Mouse (Mus musculus) heart, postnatal 4 days (tissue): ENCODE measurements around the gene Apold1. TPM values are rescaled to one million over a fixed set of nuclear protein-coding genes. Genes with fewer than 3 reads are reported as not detected.

Source experiments
- DNase-seq: peaks from one replicate; pipeline ENCODE4 v3.0.0; 2021
- total RNA-seq, 2 experiments: library from RNA; stranded (reverse); gene quantifications; 2 replicates each; pipeline ENCODE4 v1.2.3; 2021

Apold1 gene
- total RNA-seq, 2 experiments from 2014 or later, result 29.5 to 36.8 TPM

DNA sequence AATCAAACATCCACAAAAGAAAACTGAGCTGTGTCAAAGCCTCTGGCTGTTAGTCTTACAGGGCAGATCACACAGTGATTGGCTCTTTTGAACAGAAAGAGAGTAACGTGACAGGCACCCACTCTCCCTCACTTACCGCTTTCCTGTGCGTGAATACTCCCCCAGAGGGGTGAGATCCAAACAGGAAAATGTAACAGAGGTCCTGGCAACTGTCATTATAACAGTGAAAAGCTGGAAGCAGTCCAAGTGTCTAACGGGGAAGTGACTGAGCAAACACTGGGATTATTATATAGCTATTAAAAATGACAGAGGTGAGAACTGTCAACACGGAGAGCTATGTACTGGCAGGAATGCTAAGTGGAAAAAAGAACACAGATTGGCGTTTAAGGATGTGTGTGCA lies 4.9 kb upstream of the Apold1 start:
- peak; percentile 21 for DNase-seq

- peak; percentile 94 for DNase-seq
Observed at GRCm38 (mm10) chr6:134983529-134984370, 2.2 kb downstream of the Apold1 start.

- DNase-seq, result peak; percentile 38
Observed at GRCm38 (mm10) chr6:134984748-134985147, 3.2 kb downstream of the Apold1 start.

- DNase-seq, result no peak
Observed at GRCm38 (mm10) chr6:134988377-134988776, 6.9 kb downstream of the Apold1 start.

DNA sequence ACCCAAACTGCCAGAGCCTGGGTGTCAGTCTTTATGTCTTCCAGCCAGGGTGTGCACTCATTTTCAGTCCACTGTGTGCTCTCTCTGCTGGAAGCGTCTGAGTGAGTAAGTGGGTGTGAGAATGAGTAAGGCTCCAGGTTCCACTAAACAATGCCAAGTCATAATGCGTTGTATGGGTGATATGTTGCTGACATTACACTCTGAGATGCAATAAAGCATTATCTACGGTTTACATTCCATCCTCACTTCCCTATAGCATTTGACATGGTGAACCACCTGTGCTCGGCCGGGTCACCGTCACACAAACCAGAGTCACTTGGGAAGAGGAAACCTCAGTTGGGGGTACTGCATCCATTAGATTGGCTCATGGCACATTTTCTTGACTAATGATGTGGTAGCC lies 9.2 kb downstream of the Apold1 start:
- DNase-seq, result no peak

DNA sequence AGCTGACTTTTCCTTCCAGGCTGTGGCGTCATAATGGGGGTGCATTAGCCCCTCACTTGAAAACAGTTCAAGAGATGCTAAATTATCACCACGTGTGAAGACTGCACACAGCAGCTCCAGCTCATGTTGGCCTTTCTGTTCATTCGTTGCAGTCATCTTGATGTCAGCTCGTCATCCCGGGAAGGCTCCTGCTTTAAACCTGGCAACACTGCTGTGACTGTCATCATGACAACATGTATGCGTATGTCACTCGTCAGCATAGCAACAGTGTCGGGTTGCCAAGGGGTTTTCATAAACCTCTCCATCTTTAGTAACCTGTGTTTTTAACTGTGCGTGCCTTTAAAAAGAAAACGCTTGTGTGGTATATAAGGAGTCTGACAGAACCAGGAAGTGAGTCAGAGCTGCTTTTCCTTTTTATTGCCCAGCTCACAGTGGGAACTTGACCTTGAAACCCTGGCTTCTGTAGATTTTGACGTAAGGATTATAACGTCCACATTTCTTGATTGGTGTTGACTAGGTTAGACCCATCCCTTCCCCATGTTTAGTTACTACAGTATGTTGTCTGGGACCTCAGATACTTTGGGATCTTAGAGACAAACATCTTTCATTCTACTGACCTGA lies 12.6 kb downstream of the Apold1 start:
- DNase-seq, result no peak

DNA sequence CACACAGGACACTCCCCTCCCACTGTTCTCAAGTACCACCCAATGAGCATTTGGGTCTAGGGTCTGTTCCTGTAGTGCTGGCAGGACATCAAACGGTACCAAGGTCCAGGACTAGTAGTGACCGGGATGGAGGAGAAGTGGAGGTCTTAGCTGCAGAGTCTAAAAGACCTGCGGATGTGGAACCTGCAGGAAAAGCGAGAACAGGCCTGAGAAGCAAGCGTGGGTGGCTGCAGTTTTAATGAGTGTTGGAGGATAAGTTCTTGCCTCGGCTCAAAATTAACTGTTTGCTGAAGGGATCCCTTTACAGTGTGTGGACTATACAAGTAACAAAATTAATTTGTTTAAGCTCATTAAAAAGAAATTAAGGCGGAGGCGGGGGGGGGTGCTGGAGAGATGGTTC lies 13.5 kb downstream of the Apold1 start:
- no peak for DNase-seq

- DNase-seq, result no peak
Observed at GRCm38 (mm10) chr6:134996918-134997317, 15.4 kb downstream of the Apold1 start.

DNA sequence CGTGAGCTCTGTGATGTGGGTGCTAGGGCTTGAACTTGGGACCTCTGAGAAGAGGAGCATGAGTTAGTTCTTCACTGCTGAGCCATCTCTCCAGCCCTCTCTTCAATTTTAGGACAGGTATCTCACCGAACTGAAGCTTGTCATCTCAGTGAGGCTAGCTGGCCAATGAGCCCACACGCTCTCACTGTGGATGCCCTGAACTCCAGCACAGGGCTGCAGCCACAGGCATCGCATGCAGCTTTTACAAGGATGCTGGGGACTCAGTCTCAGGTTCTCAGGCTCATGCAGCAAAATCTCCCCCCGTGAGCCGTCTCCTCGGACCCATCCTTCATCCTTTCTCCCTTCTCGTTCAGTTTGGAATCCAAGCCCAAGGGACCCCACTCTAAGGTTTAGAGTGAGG lies 16.6 kb downstream of the Apold1 start:
- no peak for DNase-seq

DNA sequence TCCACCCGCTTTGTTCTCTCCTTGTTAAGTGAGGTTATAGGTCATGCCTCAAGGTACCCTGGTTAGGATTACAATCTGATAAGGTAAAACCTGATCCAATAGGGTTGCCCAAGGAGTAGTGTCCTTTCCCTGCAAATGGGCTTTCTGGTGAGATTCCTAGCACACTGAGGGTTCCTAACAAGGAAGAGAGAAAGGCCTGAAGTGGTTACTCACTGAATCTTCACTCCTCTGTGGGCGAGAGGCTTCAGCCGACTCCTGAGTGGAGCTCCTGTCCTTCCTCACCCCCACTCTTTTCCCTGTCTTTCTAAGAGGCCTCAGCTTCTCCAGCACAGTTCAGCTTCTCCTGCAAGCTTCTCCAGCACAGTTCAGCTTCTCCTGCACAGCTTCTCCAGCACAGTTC lies 17.3 kb downstream of the Apold1 start:
- DNase-seq, result no peak

DNA sequence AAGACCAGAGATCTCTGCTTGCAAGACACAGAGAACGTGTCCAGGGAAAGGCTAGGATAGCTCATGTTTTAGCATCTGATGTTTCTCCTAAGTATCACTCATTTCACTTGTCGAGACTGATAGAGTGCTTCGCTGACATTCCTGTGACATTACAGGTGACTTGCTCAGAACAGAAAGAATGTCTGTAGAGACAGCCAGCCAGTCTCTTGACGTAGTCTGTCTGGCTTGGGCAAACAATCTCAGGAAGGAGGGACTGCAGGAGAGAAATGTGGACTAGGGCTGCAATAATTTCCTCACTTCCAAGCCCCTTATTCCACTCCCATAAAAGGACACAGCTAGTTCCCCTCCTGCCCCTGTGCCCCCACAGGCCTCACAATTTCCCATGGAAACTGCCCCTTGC lies 18.8 kb downstream of the Apold1 start:
- no peak for DNase-seq

- no peak for DNase-seq
Observed at GRCm38 (mm10) chr6:135001991-135002390, 20.5 kb downstream of the Apold1 start.

GRCm38 (mm10) chr6:135006372-135006771 lies 24.9 kb downstream of the Apold1 start:
- DNase-seq, result no peak

DNA sequence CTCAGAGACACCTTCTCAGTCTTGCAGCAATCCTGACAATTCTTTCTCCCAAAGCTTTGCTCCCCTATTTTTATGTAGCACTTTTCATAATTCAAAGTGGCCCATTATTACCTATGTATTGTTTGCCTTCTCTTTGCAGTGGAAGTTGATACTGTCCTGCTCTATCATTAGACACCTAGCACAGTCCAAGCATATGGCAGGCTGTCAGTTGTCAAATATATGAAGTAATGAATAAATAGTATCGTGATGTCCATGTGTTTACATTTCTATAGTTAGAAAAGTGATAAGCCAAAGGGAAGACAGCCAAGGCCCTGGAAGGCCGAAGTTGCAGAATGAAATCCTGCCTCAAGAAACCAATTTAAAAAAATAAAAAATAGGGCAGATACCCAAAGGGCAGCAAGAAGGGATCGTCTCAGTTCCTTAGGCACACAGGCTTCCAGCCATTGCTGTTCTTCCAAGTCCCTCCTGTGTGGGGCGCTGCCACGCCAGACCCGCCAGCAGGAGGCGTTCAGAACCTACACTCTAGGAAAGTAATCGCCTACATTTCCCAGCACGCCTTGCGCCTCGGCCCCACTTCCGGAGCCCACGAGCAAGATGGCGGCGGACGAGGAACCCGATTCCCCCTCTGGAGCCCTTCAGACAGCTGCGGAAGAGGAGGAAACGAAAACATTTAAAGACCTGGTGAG lies 29.7 kb downstream of the Apold1 start, which contains the start of gene Ddx47:
TSS of gene Ddx47 (plus strand) at position 565 of the 686 bp plus-strand sequence.
- peak; percentile 96 for DNase-seq

GRCm38 (mm10) chr6:135011734-135012116 lies 30.2 kb downstream of the Apold1 start:
- DNase-seq, result peak; percentile 13

DNA sequence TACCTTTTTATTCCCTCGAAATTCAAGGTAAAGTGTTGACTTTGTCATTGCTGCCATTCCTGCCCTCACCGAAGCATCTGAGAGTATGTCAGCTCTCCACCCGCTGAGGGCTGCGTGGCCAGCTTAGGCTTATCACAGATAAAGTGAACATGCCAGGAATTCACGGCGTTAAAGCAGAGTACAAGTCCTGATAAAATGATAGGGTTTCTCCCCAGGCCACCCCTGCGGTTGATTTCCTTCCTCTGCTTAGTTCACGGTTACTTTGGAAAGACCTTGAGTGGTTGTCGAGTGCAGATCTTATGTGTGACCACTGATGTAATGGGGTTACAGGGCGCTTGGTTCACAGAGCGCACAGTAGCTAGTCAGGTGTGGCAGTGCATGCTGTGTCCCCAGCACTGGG lies 35.7 kb downstream of the Apold1 start:
- DNase-seq, result no peak

GRCm38 (mm10) chr6:135019564-135019963 lies 38.0 kb downstream of the Apold1 start:
- DNase-seq, result no peak

DNA sequence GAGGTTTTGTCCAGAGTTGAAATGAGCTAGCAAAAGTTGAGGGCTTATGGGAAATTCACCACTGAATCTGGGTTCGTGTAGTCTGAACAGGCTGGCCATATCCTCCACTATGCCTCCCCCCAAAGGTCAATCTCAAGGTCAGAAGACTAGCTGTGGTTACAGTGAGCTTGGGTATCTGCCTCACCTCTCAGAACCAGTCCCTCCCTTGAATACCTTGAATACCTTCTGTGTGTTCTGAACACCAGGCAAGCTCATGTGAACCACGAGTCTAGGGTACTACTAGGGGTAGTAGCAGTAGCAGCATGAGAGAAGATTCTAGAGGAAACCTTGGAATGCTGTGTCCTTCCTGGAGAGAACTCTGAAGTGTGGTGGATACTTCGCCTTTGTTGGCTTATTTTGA lies 40.1 kb downstream of the Apold1 start:
- DNase-seq, result no peak

- DNase-seq, result no peak
Observed at GRCm38 (mm10) chr6:135023379-135023778, 41.9 kb downstream of the Apold1 start.

DNA sequence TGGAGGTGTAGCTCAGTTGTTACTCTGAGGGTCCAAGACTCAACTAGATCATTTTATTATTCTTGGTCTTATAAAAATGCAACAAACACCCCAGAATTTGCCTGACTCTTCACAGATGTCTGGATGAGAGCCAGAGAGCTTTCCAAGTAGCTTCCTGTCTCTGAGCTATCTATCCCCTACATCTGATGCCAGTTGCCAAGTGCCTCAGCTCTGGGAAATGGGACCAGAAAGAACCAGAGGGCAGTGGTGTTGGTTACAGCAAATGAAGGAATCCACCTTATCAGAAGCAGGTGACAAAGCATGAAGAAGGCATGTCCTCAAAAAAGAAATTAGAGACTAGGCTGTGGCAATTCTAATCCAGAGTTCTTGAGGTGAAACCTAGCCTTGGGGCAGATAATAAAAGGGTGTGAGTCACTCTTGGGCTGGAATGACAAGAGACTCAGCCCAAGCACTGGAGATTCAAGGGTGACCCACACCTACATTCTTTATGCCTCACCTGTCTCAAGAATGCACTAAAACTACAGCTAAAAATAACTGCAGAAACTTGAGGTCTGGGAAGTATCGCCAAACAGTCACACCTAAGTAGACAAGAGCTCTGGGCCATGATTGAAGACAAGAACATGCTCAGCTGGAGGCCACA lies 43.4 kb downstream of the Apold1 start:
- DNase-seq, result no peak

DNA sequence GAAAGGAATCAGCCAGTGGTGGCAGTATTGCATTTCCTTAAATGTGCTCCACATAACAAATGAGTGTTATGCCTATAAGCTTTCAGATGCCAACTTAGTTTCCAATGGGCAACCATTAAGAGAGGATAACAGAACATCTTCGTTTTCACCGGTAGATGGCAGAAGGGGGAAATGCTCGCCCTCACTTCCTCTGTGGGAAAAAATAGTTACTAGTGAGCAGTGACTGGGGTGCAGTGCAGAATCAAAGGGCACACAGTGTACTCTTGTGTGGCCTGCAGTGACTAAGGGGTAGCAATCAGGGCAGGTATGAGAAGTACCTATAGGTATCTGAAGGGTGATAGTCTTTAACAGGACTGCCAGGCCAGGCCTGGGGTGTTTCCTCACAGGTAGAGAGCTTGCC lies 44.7 kb downstream of the Apold1 start:
- DNase-seq, result peak; percentile 26

GRCm38 (mm10) chr6:135026755-135027154 lies 45.2 kb downstream of the Apold1 start:
- DNase-seq, result peak; percentile 54

DNA sequence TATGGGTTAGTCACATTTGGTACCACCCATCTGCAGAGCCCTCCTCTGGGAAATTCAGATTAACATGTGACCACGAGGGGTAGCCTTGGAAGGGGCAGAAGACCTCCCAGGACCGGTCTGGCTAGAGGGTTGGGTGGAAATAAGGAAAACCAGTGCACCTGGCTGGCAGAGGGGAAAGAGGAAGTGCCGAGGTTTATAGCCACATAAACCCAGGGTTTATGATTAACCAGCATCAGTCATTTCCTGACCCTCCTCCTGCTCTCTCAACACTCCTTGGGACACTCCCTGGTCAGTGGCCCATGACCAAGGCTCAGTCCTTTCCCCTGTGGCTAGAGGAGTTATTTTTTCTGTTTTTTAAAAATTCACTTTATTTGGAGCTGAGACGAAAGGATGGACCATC lies 47.7 kb downstream of the Apold1 start:
- DNase-seq, result no peak
